Mouse (Mus musculus): Measurements from ENCODE around the gene Tardbp.

Gene Tardbp

DNA sequence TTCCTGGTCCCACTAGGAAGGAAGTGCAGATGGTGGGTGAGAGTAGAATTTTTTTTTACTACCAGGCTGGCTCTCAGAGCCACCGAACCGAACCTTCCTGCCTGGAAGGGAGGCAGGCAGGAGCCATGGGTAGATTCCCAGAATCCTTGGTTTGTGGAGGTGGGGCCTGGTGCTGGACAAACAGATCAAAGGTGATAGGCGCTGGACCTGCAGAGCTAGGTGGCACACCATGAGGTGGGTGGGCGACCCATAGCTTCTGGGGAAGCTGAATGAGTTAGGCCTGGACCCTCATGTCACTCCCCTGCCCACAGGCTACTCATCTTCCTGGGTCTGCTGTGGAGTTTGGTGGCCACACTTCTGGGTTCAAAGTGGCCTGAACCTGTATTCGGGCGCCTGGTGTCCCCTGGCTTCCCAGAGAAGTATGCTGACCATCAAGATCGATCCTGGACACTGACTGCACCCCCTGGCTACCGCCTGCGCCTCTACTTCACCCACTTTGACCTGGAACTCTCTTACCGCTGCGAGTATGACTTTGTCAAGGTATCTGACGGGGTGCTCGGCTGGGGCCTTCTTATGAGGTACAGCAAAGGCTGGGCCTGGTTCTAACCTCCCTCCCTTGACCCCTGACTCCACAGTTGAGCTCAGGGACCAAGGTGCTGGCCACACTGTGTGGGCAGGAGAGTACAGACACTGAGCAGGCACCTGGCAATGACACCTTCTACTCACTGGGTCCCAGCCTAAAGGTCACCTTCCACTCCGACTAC lies 24.3 kb downstream of the Tardbp start, which contains the start of gene Masp2:
TSS of gene Masp2 (plus strand) at position 198 of the 764 bp plus-strand sequence.
- DNase-seq (ENCODE audit: low read depth, low spot score) = no peak

DNA sequence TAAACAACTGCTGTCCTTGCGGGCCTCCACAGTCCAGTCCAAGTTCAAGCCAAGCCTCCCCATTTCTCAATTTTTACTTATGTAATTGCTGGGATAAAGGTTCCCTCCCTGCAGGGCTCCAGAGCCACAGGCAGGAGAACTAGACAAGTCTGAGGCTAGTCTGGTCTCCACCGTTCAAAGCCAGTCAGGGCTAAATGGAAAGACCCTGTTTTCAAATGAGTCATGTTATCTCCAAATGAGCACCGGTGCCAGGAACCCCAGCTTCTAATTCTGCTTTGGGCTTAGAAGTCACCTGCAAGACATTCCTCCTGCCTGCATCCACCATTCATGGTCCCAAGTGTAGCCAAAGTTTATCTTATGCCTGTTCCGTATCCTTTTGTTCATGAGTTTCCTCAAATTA lies 24.9 kb downstream of the Tardbp start:
- DNase-seq (ENCODE audit: low read depth, low spot score) = no peak

DNA sequence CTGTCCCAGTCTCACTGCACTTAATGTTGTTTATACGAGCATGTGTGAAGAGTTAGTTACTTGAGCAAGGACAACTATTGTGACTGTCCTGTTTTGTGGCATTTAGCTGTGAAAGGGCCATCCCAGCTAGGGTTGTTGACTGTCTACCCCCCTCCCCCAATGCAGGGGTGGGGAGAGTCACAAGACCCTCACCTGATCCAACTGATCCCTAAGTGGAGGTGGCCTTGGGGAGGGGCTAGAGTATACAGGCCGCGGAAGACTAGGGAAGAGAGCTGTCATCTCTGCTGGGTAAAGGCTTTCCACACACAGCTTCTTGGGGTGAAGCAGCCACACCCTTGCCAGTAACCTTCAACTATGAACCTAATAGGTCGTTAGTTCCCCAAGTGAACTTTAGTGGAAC lies 26.5 kb downstream of the Tardbp start:
- no peak for DNase-seq (ENCODE audit: low read depth, low spot score)

DNA sequence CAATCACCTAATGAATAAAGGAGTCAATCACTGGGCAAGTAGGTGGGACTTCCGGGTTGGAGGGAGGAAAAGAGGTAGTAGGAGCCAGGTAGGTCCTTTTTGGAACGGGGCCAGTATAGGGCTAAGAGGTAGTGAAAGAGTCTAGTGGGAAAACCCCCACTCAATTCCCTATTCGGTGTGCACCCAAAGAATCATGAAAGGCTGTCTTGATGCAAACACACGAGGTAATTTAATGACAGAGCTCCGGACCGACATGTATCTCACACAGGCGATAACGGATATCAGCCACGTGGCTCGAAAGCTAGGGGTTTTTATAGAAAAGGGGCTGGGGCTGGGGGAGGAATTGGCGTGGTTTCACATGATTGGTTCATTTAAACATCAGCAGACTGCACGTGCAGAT lies 28.0 kb downstream of the Tardbp start:
- DNase-seq (ENCODE audit: low read depth, low spot score) = no peak

DNA sequence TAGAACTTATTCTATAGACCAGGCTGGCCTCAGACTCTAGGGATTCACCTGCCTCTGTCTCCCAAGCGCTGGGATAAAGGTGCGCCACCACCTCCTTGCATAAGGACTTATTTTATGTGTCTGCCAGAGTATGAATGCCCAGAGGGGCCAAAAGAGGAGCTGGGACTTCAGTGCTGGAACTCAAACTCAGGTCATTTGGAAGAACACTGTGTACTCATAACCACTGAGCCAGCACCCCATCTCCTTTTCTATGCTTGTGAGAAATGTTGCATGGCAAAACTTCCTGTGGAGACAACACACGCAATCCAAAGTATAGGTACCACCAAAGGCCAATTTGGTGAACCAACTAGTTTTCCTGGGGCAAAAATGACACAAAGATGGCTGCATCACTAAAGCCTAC lies 30.1 kb downstream of the Tardbp start:
- no peak for DNase-seq (ENCODE audit: low read depth, low spot score)

DNA sequence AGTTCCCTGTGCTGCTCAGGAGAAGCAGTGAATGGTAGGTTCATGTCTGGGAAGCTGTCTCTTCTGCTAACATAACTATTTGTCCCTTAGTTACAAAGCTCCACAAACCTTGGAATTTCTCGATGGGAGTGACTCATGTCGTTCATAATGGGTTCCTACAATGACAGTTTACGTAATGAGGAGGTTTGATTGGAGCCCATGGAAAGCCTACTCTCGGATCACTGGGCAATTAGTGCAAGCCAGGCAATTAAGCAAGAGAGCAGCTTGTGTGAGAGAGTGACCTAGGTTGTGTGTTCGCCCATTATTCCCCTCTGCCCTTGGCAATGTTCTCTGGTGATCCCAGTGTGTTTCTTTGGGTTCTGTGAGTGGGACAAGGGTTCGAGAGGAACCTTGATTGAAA lies 30.9 kb downstream of the Tardbp start:
- no peak for DNase-seq (ENCODE audit: low read depth, low spot score)

DNA sequence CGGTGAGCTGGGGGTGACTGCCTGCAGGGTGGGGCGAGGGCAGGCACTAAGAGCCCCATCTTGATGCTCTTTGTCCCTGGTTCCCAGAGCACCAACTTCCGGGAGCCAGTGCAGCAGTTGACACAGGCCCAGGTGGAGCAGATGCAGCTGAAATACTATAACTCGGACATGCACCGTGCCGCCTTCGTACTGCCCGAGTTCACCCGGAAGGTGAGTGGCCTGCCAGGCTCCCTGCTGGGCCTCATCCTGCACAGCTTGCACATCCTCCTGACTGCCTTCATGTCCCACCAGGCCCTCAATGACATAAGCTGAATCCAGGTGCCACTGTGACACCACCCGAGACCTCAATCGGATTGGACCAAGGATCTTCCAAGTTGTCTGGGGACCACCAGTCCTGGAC lies 32.8 kb downstream of the Tardbp start:
- no peak for DNase-seq (ENCODE audit: low read depth, low spot score)

DNA sequence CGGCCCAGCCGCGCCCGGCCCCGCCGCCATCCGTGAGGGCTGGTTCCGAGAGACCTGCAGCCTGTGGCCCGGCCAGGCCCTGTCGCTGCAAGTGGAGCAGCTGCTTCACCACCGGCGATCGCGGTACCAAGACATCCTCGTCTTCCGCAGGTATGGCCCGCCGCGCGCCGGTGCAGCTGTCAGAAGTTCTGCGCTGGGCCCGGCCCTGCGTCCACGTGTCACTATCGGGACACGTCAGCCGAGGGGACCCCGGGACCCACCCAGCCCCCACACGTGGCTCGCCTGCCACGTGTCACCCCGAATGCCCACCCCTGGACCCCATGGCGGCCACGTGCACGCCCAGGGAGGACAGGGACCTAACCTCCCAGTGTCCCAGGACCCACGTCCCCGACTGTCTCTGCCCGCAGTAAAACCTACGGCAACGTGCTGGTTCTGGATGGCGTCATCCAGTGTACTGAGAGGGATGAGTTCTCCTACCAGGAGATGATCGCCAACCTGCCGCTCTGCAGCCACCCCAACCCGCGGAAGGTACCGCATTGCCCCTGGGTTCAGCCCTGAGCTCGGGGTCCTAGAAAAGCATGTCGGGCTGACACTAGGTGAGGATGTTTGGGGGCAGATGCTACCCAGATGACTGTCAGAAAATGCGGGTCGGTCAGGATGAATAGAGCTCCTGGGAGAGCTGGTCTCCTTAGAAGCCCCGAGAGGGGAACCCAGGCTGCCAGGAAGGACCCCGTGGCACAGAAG lies 35.0 kb downstream of the Tardbp start:
- peak; percentile 50 for DNase-seq (ENCODE audit: low read depth, low spot score)

DNA sequence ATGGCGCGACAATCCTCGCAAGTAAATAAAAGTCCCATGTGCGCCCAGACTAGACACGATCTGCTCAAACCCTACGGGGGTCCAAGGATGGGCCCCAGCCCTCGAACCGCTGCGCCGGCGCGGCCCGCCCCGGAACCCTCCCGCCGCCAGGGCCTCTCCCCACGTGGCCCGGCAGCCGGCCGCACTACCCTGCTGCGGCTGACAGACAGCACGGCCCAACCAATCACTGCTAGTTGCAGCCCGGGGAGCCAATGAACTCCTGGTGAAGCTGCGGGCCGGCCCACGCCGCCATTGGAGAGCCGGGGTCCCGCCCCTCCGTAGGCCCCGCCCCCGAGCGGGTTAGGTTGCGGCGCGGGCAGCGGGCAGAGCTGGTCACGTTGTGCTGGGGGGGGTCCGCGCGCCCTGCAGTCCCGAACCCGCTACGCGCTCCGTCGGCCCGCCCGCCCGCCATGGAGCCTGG lies 35.6 kb downstream of the Tardbp start, which contains the start of gene Srm:
TSS of gene Srm (plus strand) at position 333 of the 460 bp plus-strand sequence.
- DNase-seq (ENCODE audit: low read depth, low spot score) = peak; percentile 97

DNA sequence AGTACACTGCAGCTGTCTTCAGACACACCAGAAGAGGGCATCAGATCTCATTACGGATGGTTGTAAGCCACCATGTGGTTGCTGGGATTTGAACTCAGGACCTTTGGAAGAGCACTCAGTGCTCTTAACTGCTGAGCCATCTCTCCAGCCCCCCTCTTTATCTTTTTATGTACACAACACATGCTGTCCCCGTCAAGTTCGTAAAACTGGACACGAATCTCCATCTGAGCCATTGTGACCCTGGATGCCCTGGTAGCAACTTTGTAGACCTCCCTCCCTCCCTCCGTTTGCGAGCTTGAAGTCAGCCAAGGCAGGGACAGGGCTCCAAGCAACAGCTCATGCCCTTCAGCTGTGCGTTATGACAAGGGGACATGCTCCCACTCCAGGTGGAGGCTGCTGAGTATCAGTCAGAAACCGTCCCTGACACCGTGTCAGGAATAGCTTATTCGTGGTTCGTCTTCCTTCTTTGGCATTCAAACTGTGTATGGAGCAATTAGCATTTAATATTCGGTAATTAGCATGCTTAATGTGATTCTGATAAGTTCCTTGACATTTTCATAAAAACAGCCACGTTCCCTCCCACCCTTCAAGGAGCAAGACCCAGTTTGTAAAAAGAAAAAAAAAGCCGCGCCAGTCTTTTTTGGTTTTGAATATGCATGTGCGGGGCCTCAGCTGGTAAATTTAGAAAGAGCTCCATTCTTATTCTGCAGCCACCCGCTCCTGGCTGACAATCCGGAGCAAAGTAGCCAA lies 36.2 kb downstream of the Tardbp start:
- peak; percentile 39 for DNase-seq (ENCODE audit: low read depth, low spot score)

DNA sequence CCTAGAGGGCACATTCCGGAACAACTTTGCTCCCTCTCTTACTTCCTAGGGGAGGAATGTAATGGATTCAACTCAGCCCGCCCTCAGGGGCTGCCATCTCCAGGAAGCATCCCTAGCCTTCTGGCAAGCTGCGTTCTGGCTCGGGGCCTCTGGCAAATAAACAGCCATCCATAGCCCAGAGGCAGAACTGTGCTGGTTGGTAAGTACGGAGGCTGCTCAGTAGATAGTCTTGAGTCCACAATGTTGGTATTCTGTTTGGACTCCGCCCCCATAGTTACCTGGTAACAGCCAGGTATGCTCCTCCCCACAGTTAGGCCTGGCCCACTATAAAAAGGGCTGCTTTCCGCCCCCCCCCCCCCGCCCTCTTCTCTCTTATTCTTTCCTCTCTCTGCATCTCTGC lies 37.3 kb downstream of the Tardbp start:
- no peak for DNase-seq (ENCODE audit: low read depth, low spot score)

DNA sequence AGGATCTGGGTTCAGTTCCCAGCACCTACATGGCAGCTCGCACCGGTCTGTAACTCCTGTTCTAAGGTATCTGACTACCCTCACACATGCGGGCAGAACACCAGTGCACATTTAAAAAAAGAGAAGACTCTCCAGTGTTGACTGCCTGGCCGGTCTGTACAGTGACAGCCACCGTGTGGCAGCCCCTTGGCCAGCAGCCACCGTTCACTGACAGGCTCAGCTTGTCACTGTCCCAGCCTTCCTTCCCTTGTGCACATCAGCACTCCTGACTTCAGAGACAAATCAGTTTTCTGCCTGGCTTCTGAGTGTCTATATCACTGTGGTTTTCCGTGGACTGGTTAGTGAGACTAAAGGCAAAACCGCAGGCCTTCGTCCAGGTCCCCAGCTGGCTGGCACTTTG lies 38.0 kb downstream of the Tardbp start:
- DNase-seq (ENCODE audit: low read depth, low spot score) = no peak

DNA sequence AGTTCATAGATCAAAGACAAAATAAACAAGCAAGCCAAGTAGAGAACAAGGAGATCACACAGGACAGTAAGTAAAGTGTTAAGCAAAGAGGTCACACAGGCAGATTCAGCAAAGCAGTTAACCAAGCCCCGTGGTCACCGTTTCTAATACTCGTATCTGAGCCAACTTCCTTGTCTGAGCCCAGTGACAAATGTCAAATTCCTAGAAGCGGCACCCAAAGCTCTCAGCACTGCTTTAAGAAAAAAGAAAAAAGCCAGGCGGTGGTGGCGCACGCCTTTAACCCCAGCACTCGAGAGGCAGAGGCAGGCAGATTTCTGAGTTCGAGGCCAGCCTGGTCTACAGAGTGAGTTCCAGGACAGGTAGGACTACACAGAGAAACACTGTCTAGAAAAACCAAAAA lies 40.2 kb downstream of the Tardbp start:
- no peak for DNase-seq (ENCODE audit: low read depth, low spot score)

DNA sequence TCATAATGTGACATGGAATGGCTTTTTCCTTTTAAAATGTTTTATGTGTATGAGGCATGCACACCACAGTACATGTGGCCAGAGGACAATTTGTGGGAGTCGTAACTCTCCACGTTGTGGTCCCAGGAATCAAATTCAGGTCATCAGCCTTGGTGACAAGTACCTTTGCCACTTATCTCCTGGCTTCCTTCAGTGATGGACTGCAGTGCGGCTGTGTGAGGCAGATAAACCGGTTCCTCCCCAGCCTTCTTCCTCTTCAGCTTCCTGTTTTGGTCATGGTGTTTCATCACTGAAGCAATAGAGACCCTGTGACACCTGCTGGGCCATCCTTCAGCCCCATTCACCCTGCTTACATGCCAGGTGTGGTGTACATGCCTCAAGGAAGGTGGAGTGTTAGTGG lies 43.6 kb downstream of the Tardbp start:
- no peak for DNase-seq (ENCODE audit: low read depth, low spot score)

DNA sequence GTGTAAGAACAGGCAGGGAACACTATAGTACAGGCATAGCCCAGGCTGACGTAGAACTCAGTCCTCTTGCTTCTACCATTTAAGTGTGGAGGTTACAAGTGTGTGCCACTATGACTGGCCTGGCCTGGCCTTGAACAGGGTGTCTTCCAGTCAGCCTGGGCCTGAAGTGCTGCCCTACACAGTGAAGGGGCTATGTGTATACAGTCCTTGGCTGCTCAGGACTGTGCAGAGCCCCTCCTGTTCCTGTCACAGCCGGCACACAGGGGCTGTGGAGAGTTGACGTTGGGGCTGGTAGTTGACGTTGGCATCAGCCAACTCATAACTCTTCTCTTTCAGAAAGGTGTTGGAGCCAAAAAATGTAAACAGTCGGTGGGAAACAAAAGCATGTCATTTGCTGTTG lies 45.4 kb downstream of the Tardbp start:
- DNase-seq (ENCODE audit: low read depth, low spot score) = no peak

DNA sequence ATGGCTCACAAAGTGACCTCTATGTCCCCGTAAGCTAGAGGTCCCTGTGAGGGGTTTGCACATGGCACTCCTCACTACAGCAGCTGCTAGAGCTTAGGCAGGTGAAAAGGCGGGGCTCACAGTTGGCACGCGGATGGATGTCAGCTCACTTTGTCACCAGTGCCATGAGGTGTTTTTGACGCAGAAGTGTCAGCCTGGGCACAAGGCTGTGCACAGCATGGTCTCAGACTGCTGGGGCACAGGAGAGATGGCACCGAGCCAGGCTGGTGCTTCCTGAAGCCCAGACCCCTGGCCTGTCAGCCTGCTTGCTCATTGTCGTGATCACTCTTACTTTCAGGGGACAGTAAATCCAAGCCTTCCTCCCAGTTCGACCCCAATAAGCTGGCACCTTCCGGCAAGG lies 46.1 kb downstream of the Tardbp start:
- no peak for DNase-seq (ENCODE audit: low read depth, low spot score)

DNA sequence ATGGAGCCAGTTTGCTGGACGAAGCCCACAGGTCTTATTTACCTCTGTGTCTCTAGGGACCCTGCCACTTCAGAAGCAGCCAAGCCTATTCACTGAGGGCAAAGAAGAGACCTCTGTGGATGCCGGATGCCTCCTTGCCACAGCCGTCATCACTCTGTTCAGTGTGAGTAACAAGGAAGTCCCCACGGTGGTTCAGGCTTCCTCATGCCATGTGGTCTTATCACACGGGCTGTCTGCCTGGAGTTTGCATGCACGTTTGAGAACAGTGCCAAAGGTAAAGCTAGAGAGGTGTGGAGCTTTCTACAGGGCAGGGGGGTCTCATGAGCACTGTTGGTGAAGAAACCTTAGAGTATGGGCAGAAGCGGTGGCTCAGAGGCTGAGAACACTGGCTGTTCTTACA lies 53.6 kb downstream of the Tardbp start:
- no peak for DNase-seq (ENCODE audit: low read depth, low spot score)

DNA sequence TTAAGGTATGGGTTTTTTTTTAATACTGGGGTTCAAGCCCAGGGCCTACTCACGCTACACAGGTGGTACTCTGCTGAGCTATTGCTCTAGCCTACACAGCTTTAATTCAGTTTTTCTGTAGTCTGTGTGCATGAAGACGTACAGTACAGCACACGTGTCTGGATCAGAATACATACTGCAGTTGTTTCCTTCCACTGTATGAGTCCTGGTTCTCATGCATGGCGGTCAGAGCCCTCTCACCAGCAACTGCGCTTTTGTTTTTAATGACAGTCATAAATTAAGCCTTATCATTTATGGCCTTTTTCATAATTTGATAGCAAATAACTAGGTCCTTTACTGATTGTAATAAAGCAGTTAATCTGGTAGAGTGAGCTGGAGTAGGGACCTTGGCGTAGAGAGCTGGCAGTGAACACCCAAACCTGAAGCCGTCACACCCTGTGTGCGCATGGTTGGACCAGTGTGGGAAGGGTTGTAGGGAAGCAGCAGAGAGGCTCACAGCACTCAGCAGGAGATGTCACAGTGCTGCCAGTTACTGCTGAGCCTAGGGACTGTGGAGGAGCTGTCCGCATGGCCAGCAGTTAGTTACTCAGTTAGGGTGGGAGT lies 56.0 kb downstream of the Tardbp start:
- DNase-seq (ENCODE audit: low read depth, low spot score) = no peak

DNA sequence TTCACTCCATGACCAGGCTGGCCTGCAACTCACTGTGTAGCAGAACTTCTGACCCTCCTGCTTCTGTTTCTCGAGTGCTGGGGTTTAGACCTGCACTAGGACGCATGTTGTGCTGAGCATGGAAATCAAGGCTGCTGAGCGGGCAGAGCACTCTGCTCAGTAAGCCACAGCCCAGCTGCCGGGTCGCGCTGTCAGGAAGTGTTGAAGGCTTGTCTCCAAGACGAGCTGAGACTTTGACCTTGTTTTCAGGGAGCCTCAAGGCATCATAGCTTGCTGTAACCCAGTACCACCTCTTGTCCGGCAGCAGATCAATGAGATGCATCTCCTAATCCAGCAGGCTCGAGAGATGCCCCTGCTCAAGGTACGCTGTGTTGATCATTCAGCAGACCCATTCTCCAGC lies 56.7 kb downstream of the Tardbp start:
- no peak for DNase-seq (ENCODE audit: low read depth, low spot score)

DNA sequence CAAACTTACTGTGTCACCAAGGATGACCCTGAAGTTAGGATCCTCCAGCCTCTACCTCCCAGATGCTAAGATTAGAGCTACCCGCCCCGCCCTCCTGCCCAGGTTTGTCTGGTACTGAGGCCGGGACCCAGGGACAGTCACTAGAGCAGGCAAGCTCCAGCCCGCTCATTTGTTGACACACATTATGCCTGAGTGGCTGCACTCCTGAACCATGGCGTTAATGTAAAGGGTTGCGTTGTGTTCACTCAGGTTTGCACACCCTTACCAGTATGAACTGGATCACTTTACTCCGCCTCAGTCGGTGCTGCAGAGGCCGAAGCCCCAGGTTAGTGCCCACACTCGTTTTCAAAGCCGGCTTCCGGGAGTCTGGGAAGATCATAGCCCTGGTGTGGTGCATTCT lies 63.2 kb downstream of the Tardbp start:
- DNase-seq (ENCODE audit: low read depth, low spot score) = no peak

DNA sequence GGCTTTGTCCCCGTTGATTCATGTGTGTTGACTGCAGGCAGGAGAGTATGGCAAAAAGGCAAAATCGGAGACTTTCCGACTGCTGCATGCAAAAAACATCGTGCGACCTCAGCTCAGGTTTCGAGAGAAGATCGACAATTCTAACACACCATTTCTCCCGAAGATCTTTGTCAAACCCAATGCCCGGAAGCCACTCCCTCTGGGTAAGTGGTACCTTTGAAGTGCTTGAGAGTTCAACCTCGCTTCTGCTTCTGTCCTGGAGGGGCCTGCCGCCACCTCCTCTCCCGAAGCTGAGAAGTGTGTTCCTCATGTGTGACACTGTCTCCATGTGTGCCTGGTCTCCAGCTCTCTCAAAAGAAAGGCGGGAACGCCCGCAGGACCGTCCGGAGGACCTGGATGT lies 64.1 kb downstream of the Tardbp start:
- no peak for DNase-seq (ENCODE audit: low read depth, low spot score)

Measured in mesoderm, embryonic 11.5 days (tissue).